Mouse (Mus musculus) liver, embryonic 14.5 days (tissue): Measurements from ENCODE around the gene Tmem238l. TPM values are rescaled to one million over a fixed set of nuclear protein-coding genes. Genes with fewer than 3 reads are reported as not detected.

Experiments
- ATAC-seq: fragments of 200-750 bp; cut with Nextera tagmentation; 2 replicates; pipeline ENCODE4 v1.8.0; 2017; ENCODE audit warnings: moderate number of reproducible peaks, mild to moderate bottlenecking, moderate library complexity; ENCODE audit not compliant: insufficient read depth
- DNase-seq, 3 experiments: peaks; one replicate each; pipeline ENCODE4 v3.0.0-alpha.2; 2012 to 2013; ENCODE audit warnings: low read depth in 3 of 3, low spot score in 3 of 3
- H3K27ac ChIP-seq: fragments of 300-500 bp; sonication (generic); 2 replicates; pipeline ENCODE4 v1.5.1; 2014; ENCODE audit warnings: moderate library complexity, mild to moderate bottlenecking, control low read depth, inconsistent platforms
- H3K27me3 ChIP-seq: fragments of 300-500 bp; sonication (generic); 2 replicates; pipeline ENCODE4 v1.6.1; 2014; ENCODE audit warnings: mild to moderate bottlenecking, low read length, moderate library complexity; ENCODE audit not compliant: control insufficient read depth, insufficient read depth
- H3K36me3 ChIP-seq: fragments of 300-500 bp; sonication (generic); replicated peaks from 2 replicates; pipeline ENCODE4 v1.6.1; 2014; ENCODE audit warnings: low read depth; ENCODE audit not compliant: control insufficient read depth, insufficient read depth
- H3K4me1 ChIP-seq, 2 experiments: fragments of 200-500 bp in 1 of 2; fragments of 300-500 bp in 1 of 2; sonication (generic) in 1 of 2; replicated peaks; 2 replicates each; pipeline ENCODE4 v1.6.1; 2012 to 2014; ENCODE audit warnings: antibody characterized with exemption in 1 of 2, inconsistent platforms in 1 of 2, low read length in 1 of 2; ENCODE audit not compliant: control insufficient read depth in 2 of 2, insufficient read depth in 2 of 2
- H3K4me2 ChIP-seq: fragments of 300-500 bp; sonication (generic); 2 replicates; pipeline ENCODE4 v1.6.1; 2014; ENCODE audit warnings: low read depth, mild to moderate bottlenecking, control low read depth, moderate library complexity
- H3K4me3 ChIP-seq, 2 experiments: fragments of 200-500 bp in 1 of 2; fragments of 300-500 bp in 1 of 2; sonication (generic) in 1 of 2; 2 replicates each; pipeline ENCODE4 v1.5.1; 2012 to 2014; ENCODE audit warnings: low read depth in 2 of 2, low read length in 2 of 2, mild to moderate bottlenecking in 2 of 2, control low read depth in 1 of 2, inconsistent platforms in 1 of 2, moderate library complexity in 1 of 2; ENCODE audit not compliant: insufficient read depth in 1 of 2
- H3K9ac ChIP-seq: fragments of 300-500 bp; sonication (generic); replicated peaks from 2 replicates; pipeline ENCODE4 v1.6.1; 2014; ENCODE audit warnings: mild to moderate bottlenecking, control low read depth, moderate library complexity
- H3K9me3 ChIP-seq: fragments of 300-500 bp; sonication (generic); 2 replicates; pipeline ENCODE4 v1.6.1; 2016; ENCODE audit warnings: low read length, mixed read lengths; ENCODE audit not compliant: control insufficient read depth
- CTCF ChIP-seq: IDR thresholded peaks from 2 replicates; pipeline ENCODE4 v1.5.1; 2016; ENCODE audit warnings: antibody characterized with exemption, low read depth, control low read depth
- EP300 ChIP-seq: IDR thresholded peaks from 2 replicates; pipeline ENCODE4 v1.6.1; 2016; ENCODE audit warnings: antibody characterized with exemption, low read depth
- WGBS: fragments of 180-500 bp; shearing (Covaris S2); extraction: QIAGEN DNeasy Blood & Tissue Kit; methylation state at CpG from one replicate; pipeline ENCODE4 v1.1.7; 2014; ENCODE audit not compliant: insufficient replicate concordance; 5-methylcytosine and 5-hydroxymethylcytosine counted together
- polyA plus RNA-seq, 2 experiments: library from polyadenylated mRNA; depleted of rRNA in 1 of 2; stranded (reverse) in 1 of 2; unstranded in 1 of 2; fragments of >200 nt; fragmentation: Nextera tagmentation in 1 of 2; extraction: Ambion mirVana in 1 of 2; gene quantifications; 2 replicates each; pipeline versions ENCODE4 v1.2.1 to v1.2.3; 2012 to 2014

Gene Tmem238l
- polyA plus RNA-seq, 2 experiments, result not detected

DNA sequence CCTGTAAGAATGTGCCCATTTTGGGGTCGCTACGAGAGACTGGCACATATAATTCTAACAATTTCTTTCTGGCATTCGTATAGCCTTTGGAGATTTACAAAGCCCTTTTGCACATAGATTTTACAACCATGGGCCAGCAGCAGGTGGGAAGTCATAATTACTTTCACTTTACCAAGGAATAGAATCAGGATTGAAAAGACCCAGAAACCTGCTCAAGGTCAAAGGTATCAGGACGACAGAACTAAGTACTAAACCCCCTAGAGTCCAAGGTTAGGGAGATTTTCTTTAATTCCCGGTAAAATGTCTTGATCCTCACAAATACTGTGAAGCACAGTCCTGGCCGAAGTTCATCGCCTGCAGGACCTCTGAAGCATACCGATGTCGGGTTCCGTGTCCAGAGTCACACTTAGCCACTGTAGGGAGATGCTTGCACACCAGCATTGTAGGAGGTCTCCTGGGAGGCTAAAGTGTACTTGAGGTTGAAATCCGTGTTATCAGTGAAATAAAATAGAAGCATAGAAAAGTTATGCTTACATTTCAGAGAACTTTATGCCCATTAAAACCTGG lies 28.8 kb downstream of the Tmem238l start:
- H3K9ac ChIP-seq, result peak overlapping the region; percentile 43
- 21% methylated on average over 11 of the region's 11 CpGs for WGBS

DNA sequence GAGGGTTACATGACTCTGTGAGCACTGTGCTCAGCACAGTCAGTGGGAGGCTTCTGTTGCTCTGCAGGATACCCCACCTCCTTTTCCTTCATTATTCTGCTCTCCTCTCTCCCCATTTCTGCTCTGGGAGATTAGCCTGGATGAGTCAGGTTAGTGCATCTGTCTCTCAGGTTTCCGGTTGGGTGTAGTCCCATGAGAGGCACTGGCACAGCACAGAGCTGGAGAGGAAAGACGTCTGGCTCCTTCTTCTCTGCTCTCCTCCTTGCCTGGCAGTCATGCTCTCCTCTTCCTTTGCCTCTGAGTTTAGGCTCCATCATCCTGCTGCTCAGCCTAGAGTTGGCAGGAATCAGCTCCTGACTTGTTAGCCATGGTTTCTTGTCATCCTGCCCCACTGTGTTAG lies 35.7 kb downstream of the Tmem238l start:
- H3K9ac ChIP-seq, result no peak overlapping the region
- H3K4me3 ChIP-seq, result no peak overlapping the region
- no peak for DNase-seq
- H3K27me3 ChIP-seq, result no peaks in the 10 kb centered on the region
- no peaks in the 10 kb centered on the region for H3K9me3 ChIP-seq
- H3K36me3 ChIP-seq, result no peaks in the 10 kb centered on the region
- H3K4me1 ChIP-seq, result no peaks in the 10 kb centered on the region
- no peak overlapping the region for H3K27ac ChIP-seq
- TF ChIP-seq CTCF, result no peak
- no peak for TF ChIP-seq EP300
- no peak overlapping the region for H3K4me2 ChIP-seq
- 62% methylated on average over 2 of the region's 2 CpGs for WGBS
- ATAC-seq, result no peak

More for the DNA sequence above, 28.8 kb downstream of the Tmem238l start:
- Histone ChIP-seq H3K9me3 (no peaks in the 10 kb centered on the region), H3K4me2 (peak overlapping the region; percentile 65), H3K4me1 (peaks cover 0 to 2% of the 10 kb centered on the region in 2 experiments; a peak in 2 of 4 replicates), H3K36me3 (no peaks in the 10 kb centered on the region), H3K27me3 (no peaks in the 10 kb centered on the region; the same call in 1 of the 2 replicates), H3K4me3 (peak overlapping the region; percentile 56 to 58), H3K27ac (no peak overlapping the region)
- ATAC-seq (no peak), DNase-seq (no peak)
- TF ChIP-seq CTCF, result no peak
- no peak for TF ChIP-seq EP300

DNA sequence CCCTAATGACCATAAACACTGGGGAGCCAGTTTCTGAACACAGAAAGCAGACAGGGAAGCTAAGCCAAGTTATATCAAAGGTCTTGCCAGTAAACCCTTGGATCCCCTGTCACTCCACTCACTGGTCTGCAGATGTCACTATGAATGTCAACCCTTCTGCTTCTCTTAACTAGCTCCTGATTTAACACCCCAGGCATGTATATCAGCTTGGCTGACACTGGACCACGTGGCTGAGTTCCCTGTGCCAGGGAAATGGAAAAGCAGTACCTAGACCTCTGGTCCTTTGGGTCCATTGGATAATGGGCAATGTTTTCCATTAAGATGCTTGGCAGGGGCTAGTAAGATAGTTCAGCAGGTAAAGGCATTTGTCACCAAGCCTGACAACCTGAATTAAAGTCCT lies 37.2 kb downstream of the Tmem238l start:
- Histone ChIP-seq H3K4me3 (no peak overlapping the region), H3K9me3 (no peaks in the 10 kb centered on the region), H3K9ac (no peak overlapping the region), H3K4me1 (no peaks in the 10 kb centered on the region), H3K27me3 (no peaks in the 10 kb centered on the region), H3K27ac (no peak overlapping the region), H3K4me2 (no peak overlapping the region), H3K36me3 (no peaks in the 10 kb centered on the region)
- DNase-seq (no peak), ATAC-seq (no peak)
- TF ChIP-seq CTCF (no peak), EP300 (no peak)
- 19% methylated on average over 1 of the region's 1 CpGs for WGBS

DNA sequence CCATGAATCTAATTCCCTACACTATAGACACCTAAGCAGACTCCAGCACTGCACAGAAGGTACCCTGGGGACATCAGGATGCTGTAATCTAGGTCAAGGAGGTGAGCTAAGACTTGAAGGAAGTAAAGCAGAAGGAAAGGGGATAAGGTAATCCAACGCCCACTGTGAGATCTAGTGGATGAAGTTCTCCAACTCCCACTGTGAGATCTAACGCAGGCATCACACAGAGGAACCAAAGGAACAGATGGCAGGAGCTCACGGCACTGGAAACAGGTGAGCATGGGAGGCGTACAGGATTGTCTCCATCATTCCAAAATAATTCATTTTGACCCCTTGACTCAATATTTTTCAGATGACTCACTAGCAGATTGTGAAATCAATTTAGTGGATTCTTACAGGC lies 40.0 kb downstream of the Tmem238l start:
- Histone ChIP-seq H3K27me3 (no peaks in the 10 kb centered on the region), H3K9ac (no peak overlapping the region), H3K27ac (no peak overlapping the region), H3K4me1 (no peaks in the 10 kb centered on the region), H3K4me2 (no peak overlapping the region), H3K9me3 (no peaks in the 10 kb centered on the region), H3K4me3 (no peak overlapping the region), H3K36me3 (no peaks in the 10 kb centered on the region)
- no peak for DNase-seq
- ATAC-seq, result no peak
- TF ChIP-seq CTCF (no peak), EP300 (no peak)
- WGBS, result 54% methylated on average over 4 of the region's 4 CpGs

DNA sequence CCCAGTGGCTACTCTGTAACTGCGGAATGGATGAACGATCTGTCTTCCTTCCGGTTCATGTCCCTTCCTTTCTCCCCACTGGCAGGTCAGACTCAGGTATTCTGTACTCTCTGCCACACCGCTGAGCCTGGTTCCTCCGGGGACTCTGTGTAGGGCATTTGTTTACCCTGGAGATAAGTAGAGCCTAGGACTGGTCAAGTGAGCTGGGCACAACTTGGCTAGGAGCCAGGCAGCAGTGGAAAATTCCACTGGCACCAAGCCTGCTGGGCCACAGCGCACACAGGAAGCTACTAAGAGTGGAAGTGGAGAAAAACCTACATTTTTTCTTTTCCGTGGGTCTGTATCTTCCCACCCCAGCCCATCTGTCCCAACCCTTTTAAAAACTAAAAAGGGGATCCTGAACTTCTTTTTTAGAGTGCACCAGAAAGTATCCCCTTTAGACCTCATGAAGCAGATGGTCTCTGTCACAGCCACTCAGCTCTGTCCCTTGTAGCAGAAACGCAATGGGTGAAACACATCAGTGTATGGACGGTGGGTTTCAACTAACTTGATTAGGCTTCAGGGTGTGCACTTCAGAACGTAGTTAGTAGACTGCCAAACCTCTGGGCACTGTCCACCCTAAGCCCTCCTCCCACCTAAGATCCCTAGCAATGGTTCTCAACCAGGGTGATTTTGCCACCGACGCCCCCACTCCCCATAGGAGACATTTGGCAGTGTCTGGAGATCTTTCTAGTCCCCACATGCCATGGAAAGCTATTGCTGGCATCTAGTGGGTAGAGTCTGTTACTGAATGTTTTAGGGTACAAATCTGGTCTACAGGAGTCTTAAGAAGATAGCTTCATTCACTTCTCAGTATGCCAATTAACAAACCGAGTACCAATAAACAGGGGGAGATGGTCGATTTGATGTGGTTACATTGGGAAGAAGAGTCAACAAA lies 42.3 kb downstream of the Tmem238l start:
- no peak overlapping the region for H3K27ac ChIP-seq
- no peaks in the 10 kb centered on the region for H3K4me1 ChIP-seq
- ATAC-seq (no peak), DNase-seq (no peak)
- no peak for TF ChIP-seq CTCF
- no peak for TF ChIP-seq EP300
- H3K36me3 ChIP-seq, result no peaks in the 10 kb centered on the region
- H3K9ac ChIP-seq, result no peak overlapping the region
- WGBS, result 59% methylated on average over 14 of the region's 14 CpGs
- no peaks in the 10 kb centered on the region for H3K27me3 ChIP-seq
- H3K4me3 ChIP-seq, result no peak overlapping the region
- no peaks in the 10 kb centered on the region for H3K9me3 ChIP-seq
- no peak overlapping the region for H3K4me2 ChIP-seq
